Mouse (Mus musculus) lung, adult 2 months (tissue): ENCODE data around the gene Creb1.

Source experiments
- CTCF ChIP-seq: fragments of 200-500 bp; IDR thresholded peaks from 2 replicates; pipeline ENCODE4 v1.5.1; 2011; ENCODE audit warnings: mild to moderate bottlenecking, low read length, control low read depth; ENCODE audit not compliant: insufficient read depth
- POLR2A ChIP-seq: fragments of 200-500 bp; IDR thresholded peaks from 2 replicates; pipeline ENCODE4 v1.6.1; 2011; ENCODE audit warnings: low read depth, mild to moderate bottlenecking, control low read depth, low read length, borderline replicate concordance; ENCODE audit errors: extremely low read depth

DNA sequence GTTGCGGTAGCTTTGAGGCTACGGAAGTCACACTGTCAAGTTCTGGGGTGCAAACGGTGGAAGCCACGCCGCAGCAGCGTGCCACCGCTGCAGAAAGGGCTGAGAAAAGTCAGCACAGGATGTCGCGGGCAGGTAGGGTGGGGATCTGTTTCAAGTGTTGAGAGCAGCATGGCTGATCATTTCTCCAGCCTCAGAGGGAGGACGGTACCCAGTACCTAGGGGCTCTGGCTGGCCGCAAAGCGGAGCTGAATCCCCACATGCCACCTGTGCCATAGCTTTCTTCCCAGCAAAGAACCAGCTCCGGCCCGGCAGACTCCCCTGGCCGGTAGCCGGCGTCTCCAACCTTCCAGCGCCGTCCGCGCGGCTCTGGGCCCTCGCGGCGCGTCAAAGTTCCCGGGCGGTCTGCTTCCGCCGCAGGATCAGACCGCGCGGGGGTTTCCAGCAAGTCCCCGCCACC is 350 bp upstream of the Creb1 start:
- no peak for TF ChIP-seq CTCF
- no peak for TF ChIP-seq POLR2A
